Mouse (Mus musculus): ENCODE measurements around the gene Rasgef1b.

The Rasgef1b gene

DNA sequence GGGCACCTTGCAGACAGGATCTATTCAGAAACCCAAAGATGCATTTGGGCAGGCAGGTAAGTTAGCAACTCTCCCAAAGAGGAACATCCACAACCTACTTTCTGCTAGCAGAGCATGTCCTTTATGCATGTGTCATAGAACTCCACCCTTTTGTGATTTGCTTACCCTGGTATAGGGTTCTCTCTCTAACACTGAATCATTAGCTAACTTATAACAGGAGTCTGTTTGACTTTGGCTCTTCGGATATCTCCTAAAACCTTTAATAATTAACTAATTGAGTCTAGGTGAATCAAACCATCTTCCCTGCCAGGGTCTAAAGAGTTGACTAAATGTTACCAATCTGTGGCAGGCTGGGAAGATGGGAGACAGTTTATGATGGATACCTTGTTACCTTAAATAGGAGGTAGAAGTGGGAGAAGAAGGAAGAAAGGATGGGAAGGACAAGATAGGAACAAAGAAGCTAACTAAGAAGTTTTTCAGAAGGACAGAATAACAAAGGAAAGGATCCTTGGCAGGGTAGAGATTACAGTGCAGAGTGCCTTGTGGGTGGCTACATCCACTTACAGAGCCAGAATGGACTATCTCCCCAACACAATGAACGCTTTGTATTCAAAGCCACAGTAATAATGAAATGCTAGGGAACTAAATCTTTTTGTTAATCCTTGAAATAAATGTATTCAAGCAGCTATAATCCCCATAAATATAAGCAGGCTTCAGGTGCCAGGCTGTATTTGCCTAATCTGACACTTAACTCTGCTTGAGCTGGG, 186.7 kb downstream of the Rasgef1b start:
- DNase-seq (ENCODE audit: low spot score in 2 of 2): no peak

DNA sequence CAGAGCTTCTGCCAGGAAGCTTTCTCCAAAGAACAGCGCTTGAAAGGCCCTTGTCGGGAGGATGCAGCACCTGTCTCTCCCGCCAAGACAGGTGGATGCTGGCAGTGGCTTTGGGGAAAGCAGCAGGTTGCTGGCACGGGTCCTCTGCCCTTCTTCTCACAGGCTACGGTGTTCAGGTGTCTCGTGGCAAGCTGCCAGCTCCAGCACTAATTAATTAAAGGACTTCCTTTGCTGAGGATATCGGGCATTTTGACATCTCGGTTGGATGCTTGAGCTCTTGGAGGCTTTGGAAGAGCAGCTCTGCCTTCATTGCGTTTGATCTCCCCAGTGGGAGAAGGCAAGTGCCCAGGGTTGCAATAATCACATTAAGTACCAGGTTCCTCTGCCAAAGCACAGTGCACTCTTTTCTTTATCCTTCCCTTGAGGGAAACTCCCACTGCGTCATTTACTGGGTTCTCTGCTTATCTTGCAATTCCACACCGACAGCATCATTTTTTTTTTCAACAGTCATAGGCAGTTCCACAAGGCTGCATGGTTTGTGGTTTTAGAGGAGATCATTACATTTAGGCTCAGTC, 187.5 kb downstream of the Rasgef1b start:
- DNase-seq (ENCODE audit: low spot score in 2 of 2): no peak

- DNase-seq (ENCODE audit: low spot score in 2 of 2): no peak
Observed at GRCm38 (mm10) chr5:99533416-99533815, 195.4 kb downstream of the Rasgef1b start.

- no peak for DNase-seq (ENCODE audit: low spot score in 2 of 2)
Observed at GRCm38 (mm10) chr5:99526797-99527201, 202.1 kb downstream of the Rasgef1b start.

GRCm38 (mm10) chr5:99525649-99526048, 203.2 kb downstream of the Rasgef1b start:
- DNase-seq (ENCODE audit: low spot score in 2 of 2): no peak

DNA sequence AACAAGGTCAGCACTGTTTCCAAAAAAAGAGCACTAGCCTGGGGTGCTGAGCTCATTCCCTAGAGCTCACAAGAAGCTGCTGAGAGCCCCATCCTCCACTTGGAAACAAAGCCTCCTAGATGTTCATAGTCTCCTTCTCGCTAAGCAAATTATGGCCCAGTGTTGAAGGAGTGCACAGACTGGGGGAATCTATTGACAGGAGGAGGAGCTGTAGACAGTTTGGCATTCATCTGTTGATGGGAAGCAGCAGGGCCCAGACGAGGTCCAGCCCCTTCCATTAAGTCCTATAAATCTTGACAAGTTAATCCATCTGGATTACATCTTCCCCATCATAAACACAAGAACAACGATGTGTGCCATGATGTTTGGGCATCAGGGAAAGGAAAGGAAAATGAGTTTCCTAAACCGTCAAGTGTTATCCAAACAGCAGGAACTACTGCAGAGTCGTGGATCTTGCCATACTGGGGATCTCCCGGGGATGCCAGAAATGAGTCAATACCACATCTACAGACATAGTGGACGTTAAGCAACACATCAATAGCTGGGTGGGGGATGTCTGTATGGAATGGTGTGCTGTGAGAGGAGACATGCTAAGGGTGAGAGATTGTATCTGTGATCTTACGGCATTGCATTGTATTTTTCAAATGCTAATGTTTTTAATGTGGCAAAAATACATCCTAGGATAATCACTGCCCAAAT, 206.1 kb downstream of the Rasgef1b start:
- DNase-seq (ENCODE audit: low spot score in 2 of 2): no peak

- peak; percentile 51 to 82 for DNase-seq (ENCODE audit: low spot score in 2 of 2)
Observed at GRCm38 (mm10) chr5:99521411-99521810, 207.5 kb downstream of the Rasgef1b start.

DNA sequence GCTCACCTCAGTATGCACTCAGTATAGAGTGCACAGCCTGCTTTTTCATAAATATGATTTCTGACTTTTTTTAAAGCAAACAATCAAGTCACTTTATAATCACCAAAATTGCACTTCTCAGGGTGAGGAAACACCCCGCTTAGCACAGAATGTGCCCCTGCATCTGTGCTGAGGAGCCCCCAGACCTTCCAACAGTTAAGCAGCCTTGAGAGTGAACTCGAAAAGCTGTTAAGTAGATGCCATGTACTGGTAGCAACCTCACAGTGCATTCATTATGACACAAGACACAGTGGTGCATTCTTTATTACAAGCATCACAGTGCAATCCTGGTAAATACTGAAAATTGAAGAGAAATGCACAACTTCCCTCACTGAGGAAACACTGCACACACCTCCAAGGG, 209.3 kb downstream of the Rasgef1b start:
- DNase-seq (ENCODE audit: low spot score in 2 of 2): no peak

DNA sequence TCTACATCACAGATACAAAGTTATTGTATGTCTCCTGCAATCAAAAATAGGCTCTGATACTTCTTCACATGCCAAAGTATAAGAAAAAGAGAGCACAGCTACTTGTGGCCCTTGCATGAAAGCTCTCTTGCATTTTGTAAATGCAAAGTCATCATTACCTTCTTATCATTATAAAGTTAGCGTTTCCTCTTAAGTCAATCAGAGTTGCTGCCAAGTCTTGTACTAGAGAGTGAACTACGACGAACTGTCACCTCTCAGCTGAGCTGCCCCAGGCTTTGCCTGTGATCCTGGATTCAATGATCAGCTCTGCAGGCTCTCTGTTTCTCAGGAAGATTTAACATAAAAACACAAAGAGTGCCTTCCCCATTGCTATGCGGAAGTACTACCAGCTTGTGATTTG, 209.8 kb downstream of the Rasgef1b start:
- no peak for DNase-seq (ENCODE audit: low spot score in 2 of 2)

DNA sequence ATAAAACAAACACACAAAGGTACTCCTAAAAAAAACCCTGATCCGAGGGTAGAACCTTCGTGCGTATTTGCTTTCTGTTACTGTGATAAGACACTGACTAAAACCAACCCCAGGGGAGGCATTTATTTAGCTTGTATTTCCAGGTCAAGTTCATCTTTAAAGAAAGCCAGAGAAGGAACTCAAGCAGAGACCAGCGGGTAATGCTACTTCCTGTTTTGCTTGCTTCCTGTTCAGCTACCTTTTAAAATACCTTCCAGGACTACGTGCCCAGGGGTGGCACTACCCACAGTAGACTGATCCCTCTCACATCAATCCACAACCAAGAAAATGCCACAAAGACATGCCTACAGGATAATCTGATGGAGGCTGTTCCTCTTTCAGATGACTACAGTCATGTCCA, 212.7 kb downstream of the Rasgef1b start:
- no peak for DNase-seq (ENCODE audit: low spot score in 2 of 2)

- no peak for DNase-seq (ENCODE audit: low spot score in 2 of 2)
Observed at GRCm38 (mm10) chr5:99515764-99516163, 213.1 kb downstream of the Rasgef1b start.

DNA sequence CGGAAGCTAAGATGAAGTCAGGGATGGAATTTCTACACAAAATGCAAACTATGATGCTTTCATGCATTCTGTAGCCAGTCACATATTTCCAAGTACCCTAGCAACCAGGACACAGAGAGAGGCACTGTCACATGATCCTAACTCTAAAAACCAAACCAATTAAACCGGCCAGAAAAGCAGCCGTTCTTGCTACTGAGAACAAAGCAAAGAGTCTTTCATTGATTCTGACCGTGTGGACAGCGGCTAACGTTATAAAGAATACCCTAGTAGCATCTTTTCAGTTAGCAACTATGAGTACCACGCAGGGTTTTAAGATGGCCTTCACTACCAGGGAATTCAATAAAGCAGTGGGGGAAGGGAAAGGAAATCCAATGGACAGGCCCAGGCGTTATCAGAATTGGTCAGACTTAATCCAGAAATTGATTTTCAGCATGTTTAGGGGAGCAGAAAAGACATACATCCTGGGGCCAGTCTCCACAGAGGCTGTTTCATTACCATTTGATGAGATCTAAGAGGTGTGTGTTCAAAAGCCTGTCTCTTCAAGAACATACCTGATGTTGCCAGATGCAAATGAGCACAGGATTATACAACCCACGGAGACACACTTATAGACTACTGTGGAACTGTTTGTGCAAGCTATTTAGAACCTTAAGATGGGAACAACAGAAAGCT, 215.5 kb downstream of the Rasgef1b start:
- no peak for DNase-seq (ENCODE audit: low spot score in 2 of 2)

GRCm38 (mm10) chr5:99511081-99511480, 217.8 kb downstream of the Rasgef1b start:
- no peak for DNase-seq (ENCODE audit: low spot score in 2 of 2)

DNA sequence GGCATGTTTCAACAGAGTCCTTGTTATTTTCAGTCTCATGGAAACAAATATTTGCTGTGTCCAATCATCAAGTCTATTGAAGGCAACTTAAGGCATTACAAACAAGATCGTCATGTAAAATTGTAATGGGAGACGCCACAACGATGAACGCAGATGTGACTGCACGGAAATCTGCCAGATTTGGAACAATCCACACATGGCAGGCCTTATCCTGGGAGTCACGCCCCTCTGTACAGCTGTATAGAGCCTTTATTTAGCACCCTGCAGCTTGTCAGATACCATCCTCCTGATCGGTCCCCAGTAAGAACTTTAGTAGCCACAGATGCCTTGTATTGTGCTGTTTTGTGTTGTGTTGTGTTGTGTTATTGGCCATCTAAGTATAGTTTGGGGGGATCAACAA, 222.8 kb downstream of the Rasgef1b start:
- DNase-seq (ENCODE audit: low spot score in 2 of 2): no peak

DNA sequence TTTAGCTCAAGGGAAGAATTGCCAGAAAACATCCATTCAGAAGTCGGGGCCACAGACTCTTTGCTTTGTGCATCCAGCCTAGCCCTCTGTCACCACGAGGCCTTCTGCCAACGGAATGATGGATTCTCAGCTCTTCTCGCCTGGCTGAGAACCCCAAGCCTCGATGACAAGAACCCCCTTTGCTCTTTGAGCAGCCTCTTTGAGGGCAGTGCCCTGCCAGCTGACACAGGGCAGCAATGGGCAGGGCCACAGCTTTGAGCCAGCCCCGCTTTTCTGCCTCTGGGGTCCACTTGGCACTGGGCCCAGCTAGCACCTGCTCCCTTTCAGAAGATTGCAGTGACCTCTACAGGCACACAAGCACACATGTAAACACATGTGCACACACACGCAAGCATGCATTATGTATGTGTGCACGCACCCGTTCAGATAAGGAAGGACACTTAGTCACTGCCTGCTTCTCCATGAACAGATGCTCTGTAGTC, 224.5 kb downstream of the Rasgef1b start:
- peak; percentile 28 to 52 for DNase-seq (ENCODE audit: low spot score in 2 of 2)

DNA sequence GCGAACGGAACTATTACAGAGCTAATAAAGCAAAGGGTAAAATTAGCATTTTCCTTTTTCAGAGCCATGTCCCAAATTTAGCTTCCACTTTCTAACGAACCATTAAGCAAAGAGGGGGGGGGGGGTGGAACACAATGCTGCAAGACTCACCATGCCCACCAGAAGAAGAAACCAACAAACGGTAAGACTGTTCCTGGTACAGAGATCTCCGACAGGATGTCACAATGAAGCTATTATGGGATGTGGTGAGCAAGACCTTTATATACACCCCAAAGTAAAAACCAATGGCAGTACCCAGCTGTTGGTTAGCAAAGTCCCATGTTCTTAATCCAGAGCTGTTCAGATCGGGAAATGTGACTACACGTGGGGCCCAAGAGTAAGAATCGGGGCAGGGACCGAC, 226.2 kb downstream of the Rasgef1b start:
- DNase-seq (ENCODE audit: low spot score in 2 of 2): no peak

DNA sequence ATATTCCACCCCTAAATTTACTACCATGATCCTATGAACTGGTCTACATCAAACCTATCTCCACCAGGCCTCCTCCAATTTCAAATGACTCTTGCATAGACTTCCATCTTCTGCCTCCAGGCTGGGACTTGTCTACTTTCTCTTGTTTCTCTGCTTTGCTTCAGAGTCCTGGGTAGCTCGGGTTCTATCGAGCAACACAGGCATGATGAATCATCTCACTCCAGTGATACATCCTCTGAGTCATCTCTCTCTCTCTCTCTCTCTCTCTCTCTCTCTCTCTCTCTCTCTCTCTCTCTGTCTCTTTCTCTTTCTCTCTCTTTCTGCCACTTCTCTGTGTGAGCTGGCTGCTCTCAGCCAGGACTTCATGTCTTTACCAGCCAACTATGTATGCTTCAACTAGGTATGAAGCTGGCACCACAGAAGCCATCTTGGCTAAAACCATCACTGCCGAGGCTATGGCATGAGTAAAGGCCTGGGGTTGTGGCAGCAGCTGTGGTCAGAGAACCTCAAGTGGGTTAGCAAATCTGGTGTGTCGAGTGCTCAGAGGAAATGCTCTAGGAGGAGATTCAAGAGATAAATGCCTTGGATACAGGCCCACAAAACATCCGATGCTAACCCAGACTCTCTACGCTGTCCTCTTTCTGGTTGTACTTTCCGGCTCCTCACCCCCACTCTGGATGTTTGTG, 229.3 kb downstream of the Rasgef1b start:
- DNase-seq (ENCODE audit: low spot score in 2 of 2): no peak

DNA sequence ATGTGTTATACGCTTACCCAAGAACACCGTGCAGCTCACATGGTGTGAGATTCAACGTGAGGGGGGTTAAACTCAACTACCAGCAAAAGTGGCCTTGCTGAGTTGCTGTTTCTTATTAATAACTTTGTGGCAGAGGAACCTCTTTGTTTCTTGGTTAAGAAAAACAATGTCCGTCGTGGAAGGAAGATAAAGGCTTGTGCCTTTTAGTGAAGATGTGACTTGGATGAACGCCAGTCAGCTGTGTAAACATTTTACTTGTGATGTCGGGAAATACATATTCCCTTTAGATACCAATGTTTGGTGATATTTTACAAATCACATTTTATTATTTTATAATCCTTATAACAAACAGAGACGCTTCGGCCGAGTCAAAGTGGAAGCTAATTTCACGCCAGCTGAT, 231.0 kb downstream of the Rasgef1b start:
- DNase-seq (ENCODE audit: low spot score in 2 of 2): no peak

DNA sequence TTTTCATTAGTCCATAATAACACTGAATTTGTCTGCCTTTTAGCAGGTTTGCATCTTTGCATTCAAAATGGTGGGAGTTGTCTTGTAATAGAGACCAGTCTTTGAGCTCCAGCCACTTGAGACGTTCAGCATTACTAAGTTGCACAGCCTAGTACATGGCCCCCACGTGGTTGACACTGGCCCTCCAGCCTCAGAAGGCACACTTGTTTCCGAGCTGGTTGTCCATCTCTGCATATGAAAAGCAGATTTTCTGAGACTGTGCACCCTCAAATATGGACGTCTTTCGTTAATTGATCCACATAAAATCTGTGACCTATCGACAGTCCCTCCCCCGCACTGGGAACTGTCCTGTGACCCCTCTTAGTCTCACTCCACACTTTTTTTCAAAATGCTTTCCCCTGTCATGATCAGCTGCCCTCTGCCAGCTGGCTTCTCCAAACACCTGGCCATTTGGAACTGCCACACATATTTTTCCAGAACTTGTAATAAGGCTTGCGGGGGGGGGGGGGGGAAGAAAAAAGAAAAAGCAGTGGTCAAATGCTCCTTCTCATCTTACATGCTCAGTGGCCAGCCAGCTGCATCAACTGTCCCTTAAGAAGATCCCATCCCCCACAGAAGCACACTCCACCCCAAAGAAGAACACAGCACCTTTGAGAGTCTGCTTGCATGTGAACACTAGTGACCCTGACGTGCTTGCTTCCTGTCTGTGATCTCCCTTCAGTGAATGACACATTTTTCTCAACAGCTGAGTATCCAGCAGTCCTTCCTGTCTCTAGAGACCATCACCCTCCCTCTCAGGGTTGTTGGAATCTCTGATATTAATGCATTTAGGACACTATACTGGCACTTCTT, 231.7 kb downstream of the Rasgef1b start:
- DNase-seq (ENCODE audit: low spot score in 2 of 2): no peak

- no peak for DNase-seq (ENCODE audit: low spot score in 2 of 2)
Observed at GRCm38 (mm10) chr5:99496157-99496453, 232.8 kb downstream of the Rasgef1b start.

All from frontal cortex, postnatal 36 days (tissue).